Mouse (Mus musculus) hindbrain, embryonic 14.5 days (tissue): ENCODE data around the gene Fchsd2. TPM values are rescaled to one million over a fixed set of nuclear protein-coding genes. Genes with fewer than 3 reads are reported as not detected.

ENCODE experiments used
- ATAC-seq: fragments of 200-750 bp; cut with Nextera tagmentation; 2 replicates; pipeline ENCODE4 v1.8.0; 2017; ENCODE audit warnings: moderate number of reproducible peaks, mild to moderate bottlenecking, moderate TSS enrichment, moderate library complexity; ENCODE audit not compliant: low FRiP score
- DNase-seq: peaks from one replicate; pipeline ENCODE4 v3.0.0-alpha.2; 2015; ENCODE audit warnings: low spot score
- H3K27ac ChIP-seq: fragments of 300-500 bp; sonication (generic); 2 replicates; pipeline ENCODE4 v1.5.1; 2014; ENCODE audit warnings: mild to moderate bottlenecking, moderate library complexity
- H3K27me3 ChIP-seq: fragments of 300-500 bp; sonication (generic); 2 replicates; pipeline ENCODE4 v1.6.1; 2014; ENCODE audit warnings: mild to moderate bottlenecking, low read length, mixed read lengths; ENCODE audit not compliant: control insufficient read depth, insufficient read depth
- H3K36me3 ChIP-seq: fragments of 300-500 bp; sonication (generic); replicated peaks from 2 replicates; pipeline ENCODE4 v1.6.1; 2014; ENCODE audit not compliant: control insufficient read depth, insufficient read depth
- H3K4me1 ChIP-seq: fragments of 300-500 bp; sonication (generic); replicated peaks from 2 replicates; pipeline ENCODE4 v1.6.1; 2014; ENCODE audit warnings: antibody characterized with exemption, low read length, mixed read lengths; ENCODE audit not compliant: control insufficient read depth, insufficient read depth
- H3K4me2 ChIP-seq: fragments of 300-500 bp; sonication (generic); replicated peaks from 2 replicates; pipeline ENCODE4 v1.6.1; 2014; ENCODE audit warnings: mild to moderate bottlenecking, moderate library complexity
- H3K4me3 ChIP-seq: fragments of 300-500 bp; sonication (generic); replicated peaks from 2 replicates; pipeline ENCODE4 v1.5.1; 2014; ENCODE audit warnings: mild to moderate bottlenecking, low read length
- H3K9ac ChIP-seq: fragments of 300-500 bp; sonication (generic); 2 replicates; pipeline ENCODE4 v1.6.1; 2014
- H3K9me3 ChIP-seq: fragments of 300-500 bp; sonication (generic); 2 replicates; pipeline ENCODE4 v1.6.1; 2016; ENCODE audit warnings: low read length; ENCODE audit not compliant: control insufficient read depth
- WGBS: fragments of 180-500 bp; shearing (Covaris S2); extraction: QIAGEN DNeasy Blood & Tissue Kit; methylation state at CpG from one replicate; pipeline ENCODE4 v1.1.7; 2014; 5-methylcytosine and 5-hydroxymethylcytosine counted together
- polyA plus RNA-seq: library from polyadenylated mRNA; unstranded; fragments of >200 nt; fragmentation: Nextera tagmentation; extraction: Ambion mirVana; gene quantifications from 2 replicates; pipeline ENCODE4 v1.2.1, GENCODE M21; 2014

Gene Fchsd2
- polyA plus RNA-seq, 1 experiment from 2014 or later, result 51.5 TPM

GRCm38 (mm10) chr7:101236712-101237473 lies 144.2 kb downstream of the Fchsd2 start:
- Histone ChIP-seq H3K36me3 (peaks cover 16% of the 10 kb centered on the region), H3K4me2 (0 out of 2 replicates have a peak overlapping the region, but pooled peaks have one; percentile 10), H3K4me3 (no peak overlapping the region), H3K9ac (no peak overlapping the region), H3K9me3 (no peaks in the 10 kb centered on the region), H3K4me1 (0 out of 2 replicates have a peak, but pooled peaks cover 7% of the 10 kb centered on the region), H3K27ac (peak overlapping the region; percentile 74), H3K27me3 (no peaks in the 10 kb centered on the region)
- no peak for DNase-seq
- peak; percentile 68 for ATAC-seq
- WGBS, result 42% methylated on average over 8 of the region's 8 CpGs

- Histone ChIP-seq H3K4me3 (no peak overlapping the region), H3K9ac (no peak overlapping the region), H3K27me3 (no peaks in the 10 kb centered on the region), H3K36me3 (peaks cover 34% of the 10 kb centered on the region), H3K27ac (no peak overlapping the region), H3K4me1 (no peaks in the 10 kb centered on the region), H3K9me3 (no peaks in the 10 kb centered on the region), H3K4me2 (no peak overlapping the region)
- WGBS, result 97% methylated on average over 4 of the region's 4 CpGs
- no peak for ATAC-seq
- no peak for DNase-seq
These were observed 156.1 kb downstream of the Fchsd2 start for GRCm38 (mm10) chr7:101248760-101249159.

GRCm38 (mm10) chr7:101249173-101249572 lies 156.5 kb downstream of the Fchsd2 start:
- Histone ChIP-seq H3K9ac (no peak overlapping the region), H3K36me3 (peaks cover 35% of the 10 kb centered on the region), H3K9me3 (no peaks in the 10 kb centered on the region), H3K27ac (no peak overlapping the region), H3K27me3 (no peaks in the 10 kb centered on the region), H3K4me1 (no peaks in the 10 kb centered on the region), H3K4me3 (no peak overlapping the region), H3K4me2 (no peak overlapping the region)
- WGBS, result 85% methylated on average over 2 of the region's 2 CpGs
- no peak for ATAC-seq
- DNase-seq, result no peak

- 87% methylated on average over 2 of the region's 2 CpGs for WGBS
- H3K36me3 ChIP-seq, result peaks cover 42% of the 10 kb centered on the region
- no peaks in the 10 kb centered on the region for H3K4me1 ChIP-seq
- ATAC-seq, result no peak
- no peaks in the 10 kb centered on the region for H3K9me3 ChIP-seq
- H3K27me3 ChIP-seq, result no peaks in the 10 kb centered on the region
- no peak overlapping the region for H3K4me2 ChIP-seq
- H3K4me3 ChIP-seq, result no peak overlapping the region
- no peak for DNase-seq
- no peak overlapping the region for H3K9ac ChIP-seq
- no peak overlapping the region for H3K27ac ChIP-seq
These were observed 160.4 kb downstream of the Fchsd2 start for GRCm38 (mm10) chr7:101253071-101253470.

- H3K27ac ChIP-seq, result no peak overlapping the region
- peaks cover 53% of the 10 kb centered on the region for H3K36me3 ChIP-seq
- ATAC-seq (no peak), DNase-seq (no peak)
- H3K27me3 ChIP-seq, result no peaks in the 10 kb centered on the region
- H3K4me3 ChIP-seq, result no peak overlapping the region
- H3K9me3 ChIP-seq, result no peaks in the 10 kb centered on the region
- H3K4me2 ChIP-seq, result no peak overlapping the region
- no peak overlapping the region for H3K9ac ChIP-seq
- H3K4me1 ChIP-seq, result no peaks in the 10 kb centered on the region
These were observed 165.8 kb downstream of the Fchsd2 start for GRCm38 (mm10) chr7:101258482-101258881.

GRCm38 (mm10) chr7:101261941-101262546 lies 169.4 kb downstream of the Fchsd2 start:
- H3K9ac ChIP-seq, result no peak overlapping the region
- H3K4me1 ChIP-seq, result no peaks in the 10 kb centered on the region
- H3K9me3 ChIP-seq, result no peaks in the 10 kb centered on the region
- no peaks in the 10 kb centered on the region for H3K27me3 ChIP-seq
- no peak overlapping the region for H3K4me3 ChIP-seq
- peaks cover 37% of the 10 kb centered on the region for H3K36me3 ChIP-seq
- H3K27ac ChIP-seq, result no peak overlapping the region
- ATAC-seq (no peak), DNase-seq (no peak)
- H3K4me2 ChIP-seq, result no peak overlapping the region
- WGBS, result 76% methylated on average over 4 of the region's 4 CpGs

- Histone ChIP-seq H3K9me3 (no peaks in the 10 kb centered on the region), H3K27me3 (no peaks in the 10 kb centered on the region), H3K4me2 (no peak overlapping the region), H3K36me3 (peaks cover 36% of the 10 kb centered on the region), H3K4me1 (no peaks in the 10 kb centered on the region), H3K27ac (no peak overlapping the region), H3K9ac (no peak overlapping the region), H3K4me3 (no peak overlapping the region)
- no peak for ATAC-seq
- no peak for DNase-seq
These were observed 170.8 kb downstream of the Fchsd2 start for GRCm38 (mm10) chr7:101263511-101263910.

GRCm38 (mm10) chr7:101267457-101268259 lies 175.0 kb downstream of the Fchsd2 start:
- Histone ChIP-seq H3K9me3 (no peaks in the 10 kb centered on the region), H3K4me1 (no peaks in the 10 kb centered on the region), H3K9ac (no peak overlapping the region), H3K27me3 (no peaks in the 10 kb centered on the region), H3K4me3 (no peak overlapping the region), H3K27ac (no peak overlapping the region), H3K36me3 (peaks cover 19% of the 10 kb centered on the region), H3K4me2 (no peak overlapping the region)
- 89% methylated on average over 3 of the region's 3 CpGs for WGBS
- DNase-seq (no peak), ATAC-seq (no peak)

GRCm38 (mm10) chr7:101271602-101272001 lies 178.9 kb downstream of the Fchsd2 start:
- no peak overlapping the region for H3K9ac ChIP-seq
- DNase-seq (no peak), ATAC-seq (no peak)
- H3K4me3 ChIP-seq, result no peak overlapping the region
- H3K4me2 ChIP-seq, result no peak overlapping the region
- 81% methylated on average over 1 of the region's 1 CpGs for WGBS
- H3K27ac ChIP-seq, result no peak overlapping the region
- H3K4me1 ChIP-seq, result no peaks in the 10 kb centered on the region
- no peaks in the 10 kb centered on the region for H3K9me3 ChIP-seq
- H3K36me3 ChIP-seq, result peaks cover 46% of the 10 kb centered on the region
- no peaks in the 10 kb centered on the region for H3K27me3 ChIP-seq
